Mouse (Mus musculus): ENCODE results near the gene 4930404N11Rik. TPM values are rescaled to one million over a fixed set of nuclear protein-coding genes. Genes with fewer than 3 reads are reported as not detected.
A peak's percentile ranks its signal among the peaks of the same experiment; 100 is the strongest.

4930404N11Rik gene
- polyA plus RNA-seq, 1 experiment from 2014 or later, result 0.94 TPM

GRCm38 (mm10) chr10:81329194-81329975, 36.2 kb downstream of the 4930404N11Rik start:
- peaks cover 25% of the 10 kb centered on the region for H3K36me3 ChIP-seq (replicated peaks; ENCODE audit: insufficient read depth, low read length)
- peak overlapping the region; percentile 36; the same call in 1 of the 2 replicates for H3K4me2 ChIP-seq (ENCODE audit: low read depth, low read length)
- H3K27me3 ChIP-seq (ENCODE audit: insufficient read depth, low read length), result 0 out of 2 replicates have a peak, but pooled peaks cover 3% of the 10 kb centered on the region
- TF ChIP-seq EP300 (IDR thresholded peaks at IDR 0.05; ENCODE audit: low read depth) (no peak), CTCF (IDR thresholded peaks at IDR 0.05; ENCODE audit: low read depth) (no peak)
- peaks cover 8% of the 10 kb centered on the region; the same call in 1 of the 2 replicates for H3K4me1 ChIP-seq (ENCODE audit: insufficient read depth)
- ATAC-seq (no peak), DNase-seq (no peak)
- H3K9ac ChIP-seq (replicated peaks), result no peak overlapping the region
- WGBS (ENCODE audit: insufficient replicate concordance), result 53% methylated on average over 10 of the region's 10 CpGs
- H3K4me3 ChIP-seq (ENCODE audit: low read depth, low read length), result 0 out of 2 replicates have a peak overlapping the region, but pooled peaks have one; percentile 4
- H3K27ac ChIP-seq (ENCODE audit: low read depth), result peak overlapping the region; percentile 69
- H3K9me3 ChIP-seq (ENCODE audit: low read length), result no peaks in the 10 kb centered on the region

GRCm38 (mm10) chr10:81328386-81328785, 37.2 kb downstream of the 4930404N11Rik start, which contains the start of gene Tbxa2r:
Tbxa2r (plus strand) TSS chr10:81328731.
- Histone ChIP-seq H3K9ac (replicated peaks) (0 out of 2 replicates have a peak within 1 kb of the TSS, but pooled peaks have one; percentile 2), H3K4me1 (ENCODE audit: insufficient read depth) (peaks cover 8% of the 10 kb centered on the region; the same call in 1 of the 2 replicates), H3K27ac (ENCODE audit: low read depth) (peak within 1 kb of the TSS; percentile 69), H3K36me3 (replicated peaks; ENCODE audit: insufficient read depth, low read length) (peaks cover 35% of the 10 kb centered on the region), H3K4me3 (ENCODE audit: low read depth, low read length) (0 out of 2 replicates have a peak within 1 kb of the TSS, but pooled peaks have one; percentile 4), H3K27me3 (ENCODE audit: insufficient read depth, low read length) (0 out of 2 replicates have a peak, but pooled peaks cover 3% of the 10 kb centered on the region), H3K9me3 (ENCODE audit: low read length) (no peaks in the 10 kb centered on the region), H3K4me2 (ENCODE audit: low read depth, low read length) (peak within 1 kb of the TSS; percentile 36; the same call in 1 of the 2 replicates)
- no peak for DNase-seq
- ATAC-seq, result peak; percentile 35
- WGBS (ENCODE audit: insufficient replicate concordance), result 17% methylated on average over 10 of the region's 10 CpGs
- TF ChIP-seq CTCF (IDR thresholded peaks at IDR 0.05; ENCODE audit: low read depth) (peak; percentile 23), EP300 (IDR thresholded peaks at IDR 0.05; ENCODE audit: low read depth) (no peak)

- Histone ChIP-seq H3K27me3 (ENCODE audit: insufficient read depth, low read length) (0 out of 2 replicates have a peak, but pooled peaks cover 3% of the 10 kb centered on the region), H3K27ac (ENCODE audit: low read depth) (peak overlapping the region; percentile 55; the same call in 1 of the 2 replicates), H3K4me3 (ENCODE audit: low read depth, low read length) (no peak overlapping the region), H3K36me3 (replicated peaks; ENCODE audit: insufficient read depth, low read length) (peaks cover 39% of the 10 kb centered on the region), H3K9me3 (ENCODE audit: low read length) (no peaks in the 10 kb centered on the region), H3K9ac (replicated peaks) (no peak overlapping the region), H3K4me2 (ENCODE audit: low read depth, low read length) (no peak overlapping the region), H3K4me1 (ENCODE audit: insufficient read depth) (peaks cover 8% of the 10 kb centered on the region; the same call in 1 of the 2 replicates)
- TF ChIP-seq CTCF (IDR thresholded peaks at IDR 0.05; ENCODE audit: low read depth) (no peak), EP300 (IDR thresholded peaks at IDR 0.05; ENCODE audit: low read depth) (no peak)
- DNase-seq (no peak), ATAC-seq (peak; percentile 19)
- 14% methylated on average over 2 of the region's 2 CpGs for WGBS (ENCODE audit: insufficient replicate concordance)
Measured at GRCm38 (mm10) chr10:81327959-81328358, 37.7 kb downstream of the 4930404N11Rik start.

- Histone ChIP-seq H3K36me3 (replicated peaks; ENCODE audit: insufficient read depth, low read length) (peaks cover 44% of the 10 kb centered on the region), H3K4me2 (ENCODE audit: low read depth, low read length) (no peak overlapping the region), H3K9ac (replicated peaks) (no peak overlapping the region), H3K4me3 (ENCODE audit: low read depth, low read length) (no peak overlapping the region), H3K27ac (ENCODE audit: low read depth) (peak overlapping the region; percentile 56), H3K4me1 (ENCODE audit: insufficient read depth) (peaks cover 12% of the 10 kb centered on the region; the same call in 1 of the 2 replicates), H3K9me3 (ENCODE audit: low read length) (no peaks in the 10 kb centered on the region), H3K27me3 (ENCODE audit: insufficient read depth, low read length) (no peaks in the 10 kb centered on the region)
- DNase-seq (no peak), ATAC-seq (peak; percentile 37)
- TF ChIP-seq CTCF (IDR thresholded peaks at IDR 0.05; ENCODE audit: low read depth), result no peak
- TF ChIP-seq EP300 (IDR thresholded peaks at IDR 0.05; ENCODE audit: low read depth), result peak; percentile 52; the same call in 1 of the 2 replicates
- 35% methylated on average over 6 of the region's 6 CpGs for WGBS (ENCODE audit: insufficient replicate concordance)
Measured at GRCm38 (mm10) chr10:81326858-81327257, 38.8 kb downstream of the 4930404N11Rik start.

DNA sequence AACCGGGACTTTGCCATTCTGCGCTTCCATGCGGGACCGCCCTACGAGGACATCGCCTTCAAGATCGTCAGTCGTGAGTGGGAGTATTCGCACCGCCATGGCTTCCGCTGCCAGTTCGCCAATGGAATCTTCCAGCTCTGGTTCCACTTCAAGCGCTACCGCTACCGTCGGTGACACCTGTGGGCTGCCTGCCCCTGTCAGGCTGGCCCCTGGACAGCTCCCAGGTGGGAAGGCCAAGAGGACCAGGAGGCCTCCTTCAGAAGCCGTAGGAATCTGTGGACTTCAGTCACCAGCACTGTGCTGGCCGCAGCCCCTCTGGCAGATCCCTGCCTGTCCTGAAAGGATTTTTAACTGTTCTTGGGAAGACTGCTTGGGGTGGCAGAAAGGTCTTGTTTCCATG, 39.8 kb downstream of the 4930404N11Rik start:
- H3K4me2 ChIP-seq (ENCODE audit: low read depth, low read length), result no peak overlapping the region
- no peak for ATAC-seq
- H3K27ac ChIP-seq (ENCODE audit: low read depth), result no peak overlapping the region
- H3K4me3 ChIP-seq (ENCODE audit: low read depth, low read length), result no peak overlapping the region
- peaks cover 14% of the 10 kb centered on the region; the same call in 1 of the 2 replicates for H3K4me1 ChIP-seq (ENCODE audit: insufficient read depth)
- H3K36me3 ChIP-seq (replicated peaks; ENCODE audit: insufficient read depth, low read length), result peaks cover 44% of the 10 kb centered on the region
- DNase-seq, result no peak
- H3K9ac ChIP-seq (replicated peaks), result no peak overlapping the region
- no peak for TF ChIP-seq EP300 (IDR thresholded peaks at IDR 0.05; ENCODE audit: low read depth)
- TF ChIP-seq CTCF (IDR thresholded peaks at IDR 0.05; ENCODE audit: low read depth), result no peak
- 93% methylated on average over 18 of the region's 18 CpGs for WGBS (ENCODE audit: insufficient replicate concordance)
- H3K9me3 ChIP-seq (ENCODE audit: low read length), result no peaks in the 10 kb centered on the region
- no peaks in the 10 kb centered on the region for H3K27me3 ChIP-seq (ENCODE audit: insufficient read depth, low read length)

DNA sequence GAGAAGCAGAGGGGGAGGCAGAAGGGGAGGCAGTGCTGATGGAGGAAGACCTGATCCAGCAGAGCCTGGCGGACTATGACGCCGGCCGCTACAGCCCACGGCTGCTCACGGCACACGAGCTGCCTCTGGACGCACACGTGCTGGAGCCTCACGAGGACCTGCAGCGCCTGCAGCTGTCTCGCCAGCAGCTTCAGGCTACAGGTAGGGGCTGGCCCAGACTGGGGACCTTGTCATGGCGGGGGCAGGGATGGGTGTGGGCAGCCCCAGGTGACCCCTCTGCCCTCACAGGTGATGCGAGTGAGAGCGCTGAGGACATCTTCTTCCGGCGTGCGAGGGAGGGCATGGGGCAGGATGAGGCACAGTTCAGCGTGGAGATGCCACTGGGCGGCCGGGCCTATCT, 40.4 kb downstream of the 4930404N11Rik start:
- Histone ChIP-seq H3K4me1 (ENCODE audit: insufficient read depth) (peaks cover 12% of the 10 kb centered on the region), H3K36me3 (replicated peaks; ENCODE audit: insufficient read depth, low read length) (peaks cover 44% of the 10 kb centered on the region)

More for the DNA sequence above, 40.4 kb downstream of the 4930404N11Rik start:
- Histone ChIP-seq H3K9me3 (ENCODE audit: low read length) (no peaks in the 10 kb centered on the region), H3K4me2 (ENCODE audit: low read depth, low read length) (no peak overlapping the region), H3K9ac (replicated peaks) (no peak overlapping the region), H3K4me3 (ENCODE audit: low read depth, low read length) (no peak overlapping the region), H3K27ac (ENCODE audit: low read depth) (no peak overlapping the region), H3K27me3 (ENCODE audit: insufficient read depth, low read length) (no peaks in the 10 kb centered on the region)
- ATAC-seq, result no peak
- no peak for DNase-seq
- 98% methylated on average over 20 of the region's 21 CpGs for WGBS (ENCODE audit: insufficient replicate concordance)
- no peak for TF ChIP-seq CTCF (IDR thresholded peaks at IDR 0.05; ENCODE audit: low read depth)
- no peak for TF ChIP-seq EP300 (IDR thresholded peaks at IDR 0.05; ENCODE audit: low read depth)
